Mouse (Mus musculus) kidney, adult 10 weeks (tissue): ENCODE measurements around the gene 4933402N03Rik. TPM values are rescaled to one million over a fixed set of nuclear protein-coding genes. Genes with fewer than 3 reads are reported as not detected.

Experiments
- polyA plus RNA-seq: library from polyadenylated mRNA; stranded (reverse); fragments of 350-450 nt; fragmentation: Illumina TruSeq; extraction: RNeasy Lipid Tissue Mini Kit (QIAGEN cat#74804); gene quantifications from one replicate; pipeline ENCODE4 v1.2.3, GENCODE M21; 2014; ENCODE audit warnings: low read depth, low replicate concordance

4933402N03Rik gene
- polyA plus RNA-seq: not detected

GRCm38 (mm10) chr7:131146214-131146613 lies at the start of gene 4933402N03Rik:
TSS of gene 4933402N03Rik (minus strand) at chr7:131146314.

GRCm38 (mm10) chr7:131174121-131174520 lies 28.0 kb upstream of the 4933402N03Rik start, which contains the start of gene 5430419D17Rik:
TSS of gene 5430419D17Rik (plus strand) at chr7:131174402.

Other genes with a start within 250 kb of the 4933402N03Rik start
- 28.8 TPM for gene Htra1, start 210.2 kb downstream of the 4933402N03Rik start, polyA plus RNA-seq
- gene Dmbt1, start 114.3 kb downstream of the 4933402N03Rik start, polyA plus RNA-seq: not detected
- not detected for gene 5430419D17Rik, start 28.1 kb upstream of the 4933402N03Rik start, polyA plus RNA-seq
- gene Cuzd1, start 176.0 kb upstream of the 4933402N03Rik start, polyA plus RNA-seq: 0.57 TPM
- gene Fam24b, start 183.2 kb upstream of the 4933402N03Rik start, polyA plus RNA-seq: not detected
- gene Fam24a, start 187.6 kb upstream of the 4933402N03Rik start, polyA plus RNA-seq: not detected
- gene 2310057M21Rik, start 216.4 kb upstream of the 4933402N03Rik start, polyA plus RNA-seq: 3.6 TPM
- gene Pstk, start 224.8 kb upstream of the 4933402N03Rik start, polyA plus RNA-seq: 44.8 TPM